Mouse (Mus musculus): Measurements from ENCODE around the gene Cnot2.

Cnot2 gene

GRCm38 (mm10) chr10:116481917-116482316 is 99.4 kb downstream of the Cnot2 start:
- in situ Hi-C loops (cut with MboI, MseI) = no loop called here

GRCm38 (mm10) chr10:116480988-116481387 is 100.3 kb downstream of the Cnot2 start:
- in situ Hi-C loops (cut with MboI, MseI) = no loop called here

- in situ Hi-C loops (cut with MboI, MseI) = no loop called here
Measured at GRCm38 (mm10) chr10:116476559-116476958, 104.8 kb downstream of the Cnot2 start.

DNA sequence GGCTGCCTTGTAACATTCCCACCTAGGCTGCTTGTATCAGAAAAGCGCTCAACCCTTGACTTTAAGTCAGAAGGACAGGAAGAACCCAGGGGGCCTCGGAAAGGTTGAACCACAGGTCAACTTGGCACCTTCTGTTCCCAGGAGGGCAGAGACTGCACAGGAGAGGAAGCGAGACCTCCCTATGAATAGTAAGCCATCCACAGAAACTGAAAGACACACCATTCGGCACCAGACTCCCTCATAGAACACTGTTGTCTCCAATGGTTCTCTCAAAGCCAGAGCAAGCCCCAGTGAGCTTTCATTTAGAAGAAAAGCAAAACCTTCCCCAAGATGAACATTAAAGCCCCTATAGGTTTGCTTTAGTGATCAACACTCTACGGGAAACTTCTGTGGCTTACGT is 105.6 kb downstream of the Cnot2 start:
- in situ Hi-C loops (cut with MboI, MseI) = no loop called here

DNA sequence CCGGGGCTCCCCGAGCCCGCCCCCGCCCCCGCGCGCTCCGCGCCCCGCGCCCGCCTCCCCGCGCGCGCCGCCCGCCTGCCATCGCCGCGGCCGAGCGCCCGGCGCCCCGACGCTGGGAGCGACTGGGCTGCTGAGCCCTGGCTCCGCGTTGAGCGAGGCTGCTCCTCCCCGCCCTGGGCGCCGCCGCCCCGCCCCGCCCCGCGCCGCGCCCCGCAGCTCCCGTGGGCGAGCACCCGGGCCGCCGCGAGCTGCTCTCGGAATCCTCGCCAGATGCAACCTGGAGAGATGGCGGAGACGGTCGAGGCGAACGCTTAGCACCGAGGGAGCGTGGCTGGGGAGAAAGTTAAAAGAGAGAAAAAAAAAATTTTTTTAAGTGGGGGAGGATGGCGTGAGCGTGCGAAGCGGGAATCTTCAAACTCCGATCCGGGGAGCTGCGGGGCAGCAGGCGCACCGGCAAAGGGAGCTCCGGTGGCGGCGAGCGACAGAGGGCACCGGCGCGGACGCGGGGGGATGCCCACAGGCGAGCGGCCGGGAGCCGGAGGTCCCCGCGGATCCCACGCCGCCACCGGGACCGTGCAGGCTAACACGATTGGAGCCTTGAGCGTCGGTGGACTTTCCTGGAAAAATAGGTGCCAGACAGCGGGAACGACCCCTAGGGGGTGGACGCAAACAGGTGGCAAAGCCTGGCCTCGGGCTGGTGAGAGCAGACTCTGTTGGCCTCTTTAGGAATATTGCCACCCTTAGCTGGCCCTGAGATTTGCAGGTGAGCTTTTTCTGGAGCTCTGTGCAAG is 107.4 kb downstream of the Cnot2 start, which contains the start of gene Kcnmb4:
TSS of gene Kcnmb4 (minus strand) at position 120 of the 791 bp plus-strand sequence.
- in situ Hi-C loops (cut with MboI, MseI) = no loop called here

DNA sequence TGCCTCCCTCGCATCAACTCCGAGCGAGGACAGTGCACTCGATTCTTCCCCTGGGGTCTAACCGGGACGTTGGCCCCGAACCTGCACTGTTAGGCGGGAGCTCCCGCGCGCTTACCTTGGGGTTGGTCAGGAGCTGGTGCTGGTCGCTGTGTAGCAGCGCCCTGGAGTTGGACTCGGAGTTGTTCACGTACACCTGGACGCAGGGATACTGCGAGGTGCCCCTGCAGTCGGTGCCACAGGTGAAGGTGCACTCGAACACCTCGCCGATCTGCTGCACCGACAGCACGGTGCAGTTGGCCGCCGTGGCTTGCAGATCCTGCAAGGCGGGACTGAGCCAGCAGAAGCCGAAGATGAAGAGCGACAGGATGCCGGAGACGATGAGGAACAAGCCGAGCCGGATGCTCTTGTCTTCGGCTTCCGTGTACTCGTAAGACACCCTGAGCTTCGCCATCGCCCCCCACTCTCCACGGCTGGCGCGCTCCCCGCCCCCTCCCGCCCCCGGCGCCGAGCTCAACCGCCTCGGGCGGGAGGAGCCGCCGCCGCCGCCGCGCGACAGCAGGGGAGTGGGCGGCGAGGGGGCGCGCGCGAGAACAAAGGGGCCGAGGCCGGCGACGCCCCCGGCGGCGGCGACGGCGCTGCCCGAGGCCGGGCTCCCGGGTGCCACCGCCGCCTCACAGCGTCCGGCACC is 108.1 kb downstream of the Cnot2 start:
- in situ Hi-C loops (cut with MboI, MseI) = no loop called here

DNA sequence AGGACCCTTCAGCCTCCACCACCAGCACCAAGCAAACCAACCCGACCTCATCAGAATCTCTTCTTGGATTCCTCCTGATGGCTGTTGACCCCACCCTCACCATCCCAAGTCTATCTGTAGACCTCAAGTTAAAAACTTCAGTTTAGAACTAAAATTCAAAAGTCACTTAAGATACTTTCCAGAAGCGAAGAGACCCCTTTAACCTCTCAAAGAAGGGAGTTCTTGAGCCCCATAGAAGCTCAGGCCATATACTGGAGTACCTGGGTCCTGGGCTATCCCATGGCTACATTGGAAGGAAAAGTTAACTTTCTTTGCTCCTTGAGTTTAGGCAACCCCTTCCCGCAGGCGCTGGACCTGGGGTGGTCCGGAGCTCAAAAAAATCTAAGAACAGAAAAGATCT is 108.7 kb downstream of the Cnot2 start:
- in situ Hi-C loops (cut with MboI, MseI) = no loop called here

DNA sequence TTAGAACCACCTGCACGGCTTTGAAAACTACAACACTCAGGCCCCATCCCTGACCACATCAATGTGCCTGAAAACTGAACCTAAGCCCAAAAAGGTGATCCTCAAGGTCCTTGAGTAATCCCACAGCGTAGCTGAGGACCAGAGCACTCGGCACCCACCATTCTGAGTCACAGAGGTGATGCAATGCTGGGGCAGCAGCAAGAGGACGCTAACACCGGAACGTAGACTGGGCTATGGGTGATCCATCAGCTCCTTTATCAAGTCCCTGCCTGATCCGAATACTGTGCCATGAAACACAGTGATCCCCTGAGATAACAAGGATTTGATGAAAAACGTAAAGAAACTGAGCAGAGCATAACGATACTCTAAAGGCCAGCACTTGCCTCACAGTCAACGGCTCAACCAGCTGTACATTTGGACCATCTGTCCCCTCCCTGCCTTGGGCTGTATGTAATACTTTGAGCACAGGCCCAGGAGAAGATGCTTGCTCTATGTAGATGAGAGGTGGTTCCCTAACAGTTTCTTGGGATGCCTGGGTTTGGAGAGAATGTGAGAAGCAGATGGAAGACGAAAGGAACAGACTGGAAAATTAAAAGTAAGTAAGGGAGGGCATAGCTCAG is 110.9 kb downstream of the Cnot2 start:
- in situ Hi-C loops (cut with MboI, MseI) = no loop called here

GRCm38 (mm10) chr10:116468094-116468493 is 113.2 kb downstream of the Cnot2 start:
- in situ Hi-C loops (cut with MboI, MseI) = no loop called here

DNA sequence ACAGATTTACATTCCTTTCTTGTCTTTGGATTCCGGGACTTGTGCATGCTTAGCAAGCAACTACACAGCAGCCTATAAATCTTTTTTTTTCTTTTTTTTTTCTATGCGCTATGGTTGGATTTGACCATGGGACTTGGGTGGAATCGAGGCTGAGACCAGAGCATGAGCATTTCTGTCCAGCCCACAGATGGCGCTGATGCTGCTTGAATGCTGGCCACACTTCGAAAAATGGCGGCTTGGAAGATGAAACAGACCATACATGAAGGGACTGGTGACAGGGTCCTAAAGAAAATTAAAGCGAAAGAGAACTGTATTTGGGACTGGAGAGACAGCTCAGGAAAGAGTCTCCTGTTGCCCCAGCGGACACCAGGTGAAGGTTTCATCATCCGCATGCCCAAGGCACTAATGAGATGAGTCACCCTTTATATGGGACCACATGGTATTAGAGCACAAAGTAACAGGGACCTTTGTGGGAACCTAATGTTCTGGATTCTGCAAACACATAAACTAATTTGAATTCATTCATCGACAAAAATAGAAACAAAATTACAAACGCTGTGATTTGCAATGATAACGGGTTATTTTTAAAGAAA is 117.5 kb downstream of the Cnot2 start:
- in situ Hi-C loops (cut with MboI, MseI) = loop anchor here (5.0 kb wide), 1 partner anchor 213 kb away; no protein-coding TSS in a partner anchor

DNA sequence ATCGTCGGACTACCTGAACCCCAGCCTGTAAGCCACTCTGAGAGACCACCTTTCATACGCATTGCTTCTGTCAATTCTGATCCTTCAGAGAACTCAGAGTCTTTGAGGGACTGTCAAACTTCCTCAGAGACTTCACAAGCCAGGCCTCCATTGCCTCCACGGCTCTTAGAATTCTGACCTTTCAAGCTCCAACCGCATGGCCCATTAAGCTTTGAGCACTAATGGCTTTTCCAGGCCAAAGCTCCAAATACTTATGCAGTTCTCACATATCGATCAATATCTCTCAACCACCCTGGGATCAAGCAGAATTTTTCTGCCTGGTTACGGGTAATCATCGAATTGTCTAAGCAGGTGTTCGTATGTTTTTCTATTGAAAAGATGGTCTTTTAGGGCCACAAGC is 119.9 kb downstream of the Cnot2 start:
- in situ Hi-C loops (cut with MboI, MseI) = loop anchor here (5.0 kb wide), 1 partner anchor 216 kb away; no protein-coding TSS in a partner anchor

DNA sequence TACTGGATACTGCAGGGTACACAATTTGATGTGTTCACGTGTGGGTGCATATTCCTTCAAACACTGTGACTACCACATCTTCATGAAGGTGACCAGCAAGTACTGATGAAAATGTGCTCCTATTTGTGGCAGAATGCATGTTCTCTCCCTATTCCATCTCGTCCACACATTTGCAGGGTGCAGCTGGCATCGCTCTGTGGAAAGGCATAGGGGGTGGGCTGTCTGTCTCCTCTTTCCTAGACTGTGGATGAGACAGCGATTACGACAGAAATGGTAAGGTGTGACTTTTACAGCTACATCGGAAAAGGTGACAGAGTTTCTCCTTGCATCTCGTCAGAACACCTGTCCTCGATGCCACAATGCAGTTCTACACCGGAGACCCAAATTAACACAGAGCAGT is 122.5 kb downstream of the Cnot2 start:
- in situ Hi-C loops (cut with MboI, MseI) = no loop called here

GRCm38 (mm10) chr10:116452771-116453170 is 128.5 kb downstream of the Cnot2 start:
- in situ Hi-C loops (cut with MboI, MseI) = no loop called here

GRCm38 (mm10) chr10:116450621-116451020 is 130.7 kb downstream of the Cnot2 start:
- in situ Hi-C loops (cut with MboI, MseI) = no loop called here

DNA sequence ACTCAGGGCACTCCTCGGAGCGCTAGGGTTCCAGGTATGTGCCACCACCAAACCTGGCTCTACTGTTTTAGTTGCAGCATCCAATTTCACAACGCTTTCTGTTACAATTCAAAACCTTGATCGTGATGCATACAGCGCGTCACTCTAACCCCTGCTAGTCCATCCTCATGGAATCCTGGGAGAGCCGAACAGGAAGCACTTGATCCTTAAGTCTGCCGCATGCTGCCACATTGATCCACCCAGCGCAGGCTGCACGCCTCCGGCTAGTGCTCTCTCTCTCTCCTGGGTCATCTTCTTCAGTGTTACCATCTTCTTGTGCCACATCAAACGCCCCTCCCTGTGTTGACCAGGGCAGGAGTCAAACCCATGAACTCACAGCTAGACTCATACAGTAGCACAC is 133.1 kb downstream of the Cnot2 start:
- in situ Hi-C loops (cut with MboI, MseI) = no loop called here

DNA sequence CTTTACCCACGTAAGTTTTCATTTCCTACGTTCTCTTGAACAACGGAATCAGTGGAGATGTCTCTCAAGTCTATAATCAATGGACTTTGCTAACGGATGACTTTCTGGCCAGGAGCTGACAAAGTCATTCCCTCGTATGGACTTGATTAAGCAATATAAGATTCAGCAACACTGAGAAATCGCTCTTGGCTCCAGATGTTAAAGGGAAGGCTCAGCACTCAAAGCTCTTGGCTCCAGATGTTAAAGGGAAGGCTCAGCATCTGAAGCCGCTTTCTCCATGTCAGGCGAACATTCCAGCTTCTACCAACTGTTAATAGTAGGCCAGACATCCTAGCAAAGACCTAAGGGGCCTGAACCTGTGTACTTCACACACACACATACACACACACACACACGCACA is 134.1 kb downstream of the Cnot2 start:
- in situ Hi-C loops (cut with MboI, MseI) = no loop called here

DNA sequence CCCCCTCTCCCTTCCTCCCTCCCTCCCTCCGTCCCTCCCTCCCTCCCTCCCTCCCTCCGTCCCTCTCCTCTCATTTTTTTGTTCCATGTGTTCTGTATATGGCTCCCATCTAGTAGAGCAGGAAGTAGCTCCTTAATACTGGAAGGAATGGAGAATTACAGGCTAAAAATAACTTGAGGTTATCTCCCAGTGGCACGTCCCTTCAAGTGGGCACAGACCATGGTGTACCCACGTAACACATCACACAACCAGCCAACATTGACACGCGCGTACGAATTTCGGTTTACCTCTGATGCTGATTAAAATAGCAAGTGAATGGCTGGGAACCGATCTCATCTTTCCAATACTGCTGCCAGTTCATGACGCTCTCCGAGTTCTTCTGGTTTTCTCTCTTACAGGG is 135.3 kb downstream of the Cnot2 start:
- in situ Hi-C loops (cut with MboI, MseI) = no loop called here

DNA sequence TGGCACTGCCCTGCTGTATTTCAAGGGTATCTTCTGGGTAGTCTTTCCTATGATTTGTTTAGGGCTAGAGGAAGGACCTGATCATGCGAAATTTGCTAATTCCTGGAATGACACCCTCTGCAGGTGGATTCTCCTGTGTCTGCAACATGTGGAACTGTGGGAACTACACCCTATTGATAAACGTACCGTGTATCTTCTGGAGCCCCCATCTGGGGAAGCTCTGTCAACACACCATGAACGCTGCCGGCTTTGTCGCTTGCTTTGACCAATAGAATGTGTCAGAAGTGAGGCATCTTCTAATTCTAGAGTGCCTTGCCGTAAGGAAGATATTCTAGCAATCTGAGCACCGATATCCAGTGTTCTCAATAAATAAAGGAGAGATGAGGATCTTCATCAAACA is 136.5 kb downstream of the Cnot2 start:
- in situ Hi-C loops (cut with MboI, MseI) = no loop called here

DNA sequence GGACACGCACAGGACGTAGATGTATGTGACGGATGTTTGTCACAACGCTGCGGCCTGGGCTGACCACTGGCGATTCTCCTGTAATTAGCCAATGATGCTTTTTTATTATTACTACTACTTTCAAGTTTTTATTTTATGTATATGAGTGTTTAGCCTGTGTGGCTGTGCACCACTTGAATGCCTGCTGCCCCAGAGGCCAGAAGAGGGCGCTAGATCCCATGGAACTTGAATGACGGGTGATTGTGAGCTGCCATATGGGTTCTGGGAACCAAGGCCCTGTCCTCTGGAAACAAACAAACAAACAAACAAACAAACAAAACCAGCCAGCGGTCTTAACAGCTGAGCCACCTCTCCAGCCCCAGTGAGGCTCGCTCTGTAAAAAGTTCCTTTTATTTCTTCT is 136.9 kb downstream of the Cnot2 start:
- in situ Hi-C loops (cut with MboI, MseI) = no loop called here

- in situ Hi-C loops (cut with MboI, MseI) = no loop called here
Measured at GRCm38 (mm10) chr10:116440946-116441345, 140.4 kb downstream of the Cnot2 start.

DNA sequence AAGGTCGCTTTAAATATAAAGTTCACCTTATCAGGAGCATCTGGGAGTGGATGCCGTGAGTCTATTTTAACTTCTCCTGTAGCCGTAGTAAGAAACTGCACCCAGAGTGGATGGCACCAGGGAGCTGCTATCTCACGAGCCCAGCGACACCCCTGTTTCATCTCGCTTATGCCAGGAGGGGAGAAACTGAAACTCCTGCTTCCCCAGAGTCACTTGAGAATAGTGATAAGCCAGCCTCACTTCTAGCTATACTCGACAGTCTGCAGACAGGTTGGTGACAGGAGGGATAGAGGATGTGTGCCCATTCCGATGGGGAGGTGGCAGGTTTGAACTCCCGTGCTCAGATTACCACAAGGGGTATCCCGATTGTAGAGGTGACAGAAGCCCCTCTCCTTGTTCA is 141.2 kb downstream of the Cnot2 start:
- in situ Hi-C loops (cut with MboI, MseI) = no loop called here

DNA sequence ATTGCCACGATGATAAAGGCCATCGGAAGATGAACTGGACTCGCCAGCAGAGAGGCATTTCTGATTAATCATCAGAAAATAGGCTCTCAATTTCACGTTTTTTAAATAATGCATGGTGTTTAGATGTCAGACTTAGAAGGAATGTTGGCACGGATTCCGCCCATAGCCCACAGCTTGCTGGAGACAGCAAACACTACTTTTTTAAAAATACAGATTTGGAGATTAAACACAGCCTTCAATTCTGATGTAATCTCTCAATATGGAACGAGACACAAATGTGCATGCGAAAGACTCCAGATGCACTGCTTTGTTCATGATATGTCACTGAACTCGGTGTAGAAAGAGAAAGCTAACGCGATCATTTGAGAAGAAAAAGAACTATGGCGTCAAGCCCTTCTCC is 145.9 kb downstream of the Cnot2 start:
- in situ Hi-C loops (cut with MboI, MseI) = no loop called here
